Mouse (Mus musculus) stomach, embryonic 14.5 days (tissue): Measurements from ENCODE around the gene Dpp7. TPM values are rescaled to one million over a fixed set of nuclear protein-coding genes. Genes with fewer than 3 reads are reported as not detected.

Source experiments
- polyA plus RNA-seq: library from polyadenylated mRNA; unstranded; fragments of >200 nt; fragmentation: Nextera tagmentation; extraction: Ambion mirVana; gene quantifications from 2 replicates; pipeline ENCODE4 v1.2.1, GENCODE M21; 2014

The Dpp7 gene
- polyA plus RNA-seq, 1 experiment from 2014 or later = 19.5 TPM

Other genes starting within 250 kb of the Dpp7 start
- gene Nrarp, start 175.6 kb downstream of the Dpp7 start, polyA plus RNA-seq = 8.0 and 8.9 TPM in 2 replicates
- gene Tor4a, start 159.5 kb downstream of the Dpp7 start, polyA plus RNA-seq = 12.8 and 15.8 TPM in 2 replicates
- 102 TPM in 2 replicates for gene Nelfb, start 144.9 kb downstream of the Dpp7 start, polyA plus RNA-seq
- gene Stpg3, start 141.7 kb downstream of the Dpp7 start, polyA plus RNA-seq = not detected in 2 replicates
- gene Fam166a, start 137.6 kb downstream of the Dpp7 start, polyA plus RNA-seq = not detected in 2 replicates
- 512 and 519 TPM in 2 replicates for gene Tubb4b, start 131.7 kb downstream of the Dpp7 start, polyA plus RNA-seq
- gene Slc34a3, start 122.0 kb downstream of the Dpp7 start, polyA plus RNA-seq = 0.14 TPM in 1 of 2 replicates, not detected in the other
- not detected in 2 replicates for gene Rnf224, start 119.6 kb downstream of the Dpp7 start, polyA plus RNA-seq
- gene Rnf208, start 114.1 kb downstream of the Dpp7 start, polyA plus RNA-seq = 10.9 and 11.9 TPM in 2 replicates
- gene Cysrt1, start 113.9 kb downstream of the Dpp7 start, polyA plus RNA-seq = 0.49 and 1.0 TPM in 2 replicates
- gene AL732309.1, start 109.5 kb downstream of the Dpp7 start, polyA plus RNA-seq = 5.9 and 8.5 TPM in 2 replicates
- gene Tmem203, start 100.9 kb downstream of the Dpp7 start, polyA plus RNA-seq = 14.7 and 16.8 TPM in 2 replicates
- gene Tprn, start 93.7 kb downstream of the Dpp7 start, polyA plus RNA-seq = 6.2 and 8.5 TPM in 2 replicates
- gene Ssna1, start 83.9 kb downstream of the Dpp7 start, polyA plus RNA-seq = 241 and 246 TPM in 2 replicates
- 108 and 116 TPM in 2 replicates for gene Anapc2, start 83.9 kb downstream of the Dpp7 start, polyA plus RNA-seq
- not detected in 2 replicates for gene Tmem210, start 68.2 kb downstream of the Dpp7 start, polyA plus RNA-seq
- gene Lrrc26, start 66.4 kb downstream of the Dpp7 start, polyA plus RNA-seq = 1.9 and 3.4 TPM in 2 replicates
- gene Grin1, start 37.2 kb downstream of the Dpp7 start, polyA plus RNA-seq = 1.8 and 3.2 TPM in 2 replicates
- 98.7 and 111 TPM in 2 replicates for gene Man1b1, start 24.0 kb downstream of the Dpp7 start, polyA plus RNA-seq
- gene Uap1l1, start 9.3 kb upstream of the Dpp7 start, polyA plus RNA-seq = 21.9 and 27.2 TPM in 2 replicates
- 31.3 and 36.4 TPM in 2 replicates for gene Sapcd2, start 16.0 kb upstream of the Dpp7 start, polyA plus RNA-seq
- gene Entpd2, start 39.5 kb upstream of the Dpp7 start, polyA plus RNA-seq = 8.0 and 9.0 TPM in 2 replicates
- gene Npdc1, start 43.0 kb upstream of the Dpp7 start, polyA plus RNA-seq = 48.3 and 53.7 TPM in 2 replicates
- 0.12 TPM in 1 of 2 replicates, not detected in the other for gene Fut7, start 66.9 kb upstream of the Dpp7 start, polyA plus RNA-seq
- gene Abca2, start 72.3 kb upstream of the Dpp7 start, polyA plus RNA-seq = 5.4 and 6.4 TPM in 2 replicates
- 7.2 and 9.0 TPM in 2 replicates for gene Clic3, start 100.5 kb upstream of the Dpp7 start, polyA plus RNA-seq
- gene Paxx, start 104.7 kb upstream of the Dpp7 start, polyA plus RNA-seq = 30.3 and 34.2 TPM in 2 replicates
- 5.3 and 6.4 TPM in 2 replicates for gene Ptgds, start 113.7 kb upstream of the Dpp7 start, polyA plus RNA-seq
- gene Lcn12, start 137.6 kb upstream of the Dpp7 start, polyA plus RNA-seq = not detected in 2 replicates
- gene Fbxw5, start 144.4 kb upstream of the Dpp7 start, polyA plus RNA-seq = 77.5 and 79.3 TPM in 2 replicates
- gene C8g, start 145.4 kb upstream of the Dpp7 start, polyA plus RNA-seq = 4.8 and 7.4 TPM in 2 replicates
- 30.5 and 33.2 TPM in 2 replicates for gene Traf2, start 190.6 kb upstream of the Dpp7 start, polyA plus RNA-seq
- gene Edf1, start 201.5 kb upstream of the Dpp7 start, polyA plus RNA-seq = 342 and 346 TPM in 2 replicates
- 3.6 and 5.5 TPM in 2 replicates for gene Mamdc4, start 218.5 kb upstream of the Dpp7 start, polyA plus RNA-seq
- 225 and 231 TPM in 2 replicates for gene Phpt1, start 218.9 kb upstream of the Dpp7 start, polyA plus RNA-seq
- 0.70 and 1.3 TPM in 2 replicates for gene Ajm1, start 225.4 kb upstream of the Dpp7 start, polyA plus RNA-seq